Mouse (Mus musculus) A20 (cell line): ENCODE results near the gene Ptpn11.

Experiments
- DNase-seq: peaks from one replicate; pipeline ENCODE4 v3.0.0-alpha.2; 2011; ENCODE audit warnings: low read depth, low spot score

Gene Ptpn11

GRCm38 (mm10) chr5:121126051-121126450 is 65.1 kb downstream of the Ptpn11 start:
- peak; percentile 34 for DNase-seq

GRCm38 (mm10) chr5:121125563-121125962 is 65.6 kb downstream of the Ptpn11 start:
- no peak for DNase-seq

- no peak for DNase-seq
These were observed 66.7 kb downstream of the Ptpn11 start for GRCm38 (mm10) chr5:121124208-121125185.

- DNase-seq = no peak
These were observed 67.8 kb downstream of the Ptpn11 start for GRCm38 (mm10) chr5:121123399-121123798.

- no peak for DNase-seq
These were observed 68.6 kb downstream of the Ptpn11 start for GRCm38 (mm10) chr5:121122577-121122976.

GRCm38 (mm10) chr5:121122036-121122435 is 69.2 kb downstream of the Ptpn11 start:
- DNase-seq = no peak

GRCm38 (mm10) chr5:121119331-121120034 is 71.7 kb downstream of the Ptpn11 start:
- no peak for DNase-seq

GRCm38 (mm10) chr5:121118345-121118744 is 72.9 kb downstream of the Ptpn11 start:
- DNase-seq = no peak

GRCm38 (mm10) chr5:121116941-121117340 is 74.3 kb downstream of the Ptpn11 start:
- no peak for DNase-seq

GRCm38 (mm10) chr5:121115391-121116157 is 75.6 kb downstream of the Ptpn11 start:
- no peak for DNase-seq

GRCm38 (mm10) chr5:121114151-121114550 is 77.0 kb downstream of the Ptpn11 start:
- no peak for DNase-seq

GRCm38 (mm10) chr5:121112390-121112789 is 78.8 kb downstream of the Ptpn11 start:
- DNase-seq = peak; percentile 18

GRCm38 (mm10) chr5:121111106-121111915 is 79.9 kb downstream of the Ptpn11 start:
- DNase-seq = no peak

- no peak for DNase-seq
These were observed 82.0 kb downstream of the Ptpn11 start for GRCm38 (mm10) chr5:121109185-121109584.

- peak; percentile 64 for DNase-seq
These were observed 84.3 kb downstream of the Ptpn11 start for GRCm38 (mm10) chr5:121106913-121107312.

GRCm38 (mm10) chr5:121100886-121101580 is 90.2 kb downstream of the Ptpn11 start:
- DNase-seq = no peak

GRCm38 (mm10) chr5:121100095-121100494 is 91.1 kb downstream of the Ptpn11 start:
- DNase-seq = no peak

- DNase-seq = no peak
These were observed 93.2 kb downstream of the Ptpn11 start for GRCm38 (mm10) chr5:121097970-121098369.

- no peak for DNase-seq
These were observed 94.5 kb downstream of the Ptpn11 start for GRCm38 (mm10) chr5:121096744-121097143.

- DNase-seq = no peak
These were observed 97.9 kb downstream of the Ptpn11 start for GRCm38 (mm10) chr5:121093281-121093680.
